Mouse (Mus musculus) left cerebral cortex, postnatal 25 days (tissue): ENCODE results near the gene Olfr355. TPM values are rescaled to one million over a fixed set of nuclear protein-coding genes. Genes with fewer than 3 reads are reported as not detected.

Source experiments
- DNase-seq, 2 experiments: peaks; one replicate each; pipeline ENCODE4 v3.0.0; 2022; ENCODE audit warnings: low spot score in 2 of 2, mixed read lengths in 1 of 2
- intact Hi-C: fragments of 180-260 bp; cut with DNase I; formaldehyde crosslinking; loops from one replicate; pipeline ENCODE4 v1.15.1; 2025
- total RNA-seq, 2 experiments: library from RNA; stranded (reverse); gene quantifications; 2 replicates each; pipeline ENCODE4 v1.2.3; 2021

The Olfr355 gene
- not detected for total RNA-seq

DNA sequence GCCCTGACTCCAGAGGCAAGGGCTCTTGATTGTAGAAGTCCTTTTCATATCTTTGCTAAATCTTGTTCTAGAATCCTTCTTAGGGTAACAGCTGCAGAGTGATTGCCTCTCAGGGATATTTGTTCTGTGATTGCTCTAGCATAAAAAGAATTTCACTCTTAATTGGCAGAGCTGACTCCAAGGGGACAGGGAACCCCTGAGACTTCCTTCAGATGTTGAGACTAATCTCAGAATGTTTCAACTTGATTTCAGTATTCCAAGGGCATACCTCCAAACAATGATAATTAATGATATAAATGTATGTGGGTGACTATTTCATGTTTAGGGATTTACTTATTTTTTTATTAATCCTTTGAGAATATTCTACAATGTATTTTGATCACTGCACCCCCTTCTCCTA, at the start of gene Olfr355:
Olfr355 (minus strand) TSS at position 101 of the 400 bp plus-strand sequence.
- intact Hi-C loops: no loop called here
- no peak for DNase-seq

GRCm38 (mm10) chr2:36936821-36937220, 8.1 kb upstream of the Olfr355 start, which contains the start of gene Olfr356:
Gene Olfr356, plus strand, starts transcription at chr2:36937121.
- intact Hi-C loops: no loop called here
- DNase-seq: no peak

- no peak for DNase-seq
- intact Hi-C loops: no loop called here
Measured at GRCm38 (mm10) chr2:36905380-36905779, 23.3 kb downstream of the Olfr355 start, which contains the start of gene Olfr354. Gene Olfr354, plus strand, starts transcription at chr2:36905680.

GRCm38 (mm10) chr2:36897114-36897513, 31.6 kb downstream of the Olfr355 start:
- intact Hi-C loops: no loop called here

GRCm38 (mm10) chr2:36892836-36893235, 35.9 kb downstream of the Olfr355 start, which contains the start of gene Olfr353:
Gene Olfr353, minus strand, starts transcription at chr2:36892936.
- intact Hi-C loops: no loop called here
- no peak for DNase-seq

More at GRCm38 (mm10) chr2:36897114-36897513, 31.6 kb downstream of the Olfr355 start:
- DNase-seq: no peak

Other genes starting within 250 kb of the Olfr355 start
- gene Olfr346, start 243.1 kb downstream of the Olfr355 start, total RNA-seq: not detected
- not detected for gene Olfr347, start 197.0 kb downstream of the Olfr355 start, total RNA-seq
- gene Olfr348, start 144.6 kb downstream of the Olfr355 start, total RNA-seq: not detected
- gene Olfr50, start 138.4 kb downstream of the Olfr355 start, total RNA-seq: not detected
- gene Olfr3, start 111.9 kb downstream of the Olfr355 start, total RNA-seq: not detected
- not detected for gene Olfr350, start 82.6 kb downstream of the Olfr355 start, total RNA-seq
- gene Olfr351, start 66.2 kb downstream of the Olfr355 start, total RNA-seq: not detected
- gene Olfr352, start 60.4 kb downstream of the Olfr355 start, total RNA-seq: not detected
- not detected for gene Olfr353, start 36.0 kb downstream of the Olfr355 start, total RNA-seq
- gene Olfr354, start 23.2 kb downstream of the Olfr355 start, total RNA-seq: not detected
- gene Olfr356, start 8.2 kb upstream of the Olfr355 start, total RNA-seq: not detected
- gene Olfr357, start 64.9 kb upstream of the Olfr355 start, total RNA-seq: not detected
- not detected for gene Olfr358, start 80.4 kb upstream of the Olfr355 start, total RNA-seq
- gene Olfr360, start 136.8 kb upstream of the Olfr355 start, total RNA-seq: not detected
- gene Olfr361, start 160.4 kb upstream of the Olfr355 start, total RNA-seq: not detected
- gene Olfr362, start 189.0 kb upstream of the Olfr355 start, total RNA-seq: not detected
- not detected for gene Olfr364-ps1, start 210.4 kb upstream of the Olfr355 start, total RNA-seq